Mouse (Mus musculus) embryonic fibroblast, embryonic 13.5 days (primary cell): ENCODE measurements around the gene Gm11639.

Experiments used
- CTCF ChIP-seq: IDR thresholded peaks from 2 replicates; pipeline ENCODE4 v1.5.1; 2011; ENCODE audit warnings: mild to moderate bottlenecking, control low read depth, low read length, moderate library complexity, borderline replicate concordance; ENCODE audit not compliant: insufficient read depth
- POLR2A ChIP-seq: IDR thresholded peaks from 2 replicates; pipeline ENCODE4 v1.6.1; 2011; ENCODE audit warnings: low read depth, mild to moderate bottlenecking, control low read depth, low read length, moderate library complexity

GRCm38 (mm10) chr11:105155915-105156314 lies 470.4 kb downstream of the Gm11639 start:
- no peak for TF ChIP-seq CTCF
- TF ChIP-seq POLR2A = no peak
